Mouse (Mus musculus) brain, embryonic 18.5 days (tissue): ENCODE data around the gene Gm21671.
"Not testable (repeated sequence)": the region's sequence is repeated elsewhere in the genome, so short reads cannot be mapped to it uniquely, and the experiment has no call there.

ENCODE experiments used
- DNase-seq: peaks from one replicate; pipeline ENCODE4 v3.0.0-alpha.2; 2012; ENCODE audit warnings: low read depth, low spot score

Gene Gm21671

DNA sequence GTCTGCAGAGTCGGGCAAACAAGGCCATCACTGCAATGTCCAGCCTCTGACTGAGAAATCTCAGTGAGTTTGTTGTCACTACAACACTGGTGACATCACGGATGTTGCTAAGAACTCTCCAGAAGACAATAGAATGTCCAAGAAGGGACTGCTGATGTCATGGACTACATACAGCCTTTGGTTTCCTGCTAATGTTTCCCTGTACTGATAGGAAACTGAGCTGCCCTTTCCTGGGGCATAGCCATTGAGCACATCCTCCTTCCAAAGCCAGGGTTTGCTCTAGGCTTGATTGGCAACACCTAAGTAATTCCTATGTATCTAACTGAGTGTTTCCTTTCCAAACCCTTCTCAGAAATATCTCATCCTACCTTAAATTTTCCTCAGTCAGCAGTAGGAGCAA, at the start of gene Gm21671:
TSS of gene Gm21671 (minus strand) at position 101 of the 400 bp plus-strand sequence.
- not testable (repeated sequence) for DNase-seq

DNA sequence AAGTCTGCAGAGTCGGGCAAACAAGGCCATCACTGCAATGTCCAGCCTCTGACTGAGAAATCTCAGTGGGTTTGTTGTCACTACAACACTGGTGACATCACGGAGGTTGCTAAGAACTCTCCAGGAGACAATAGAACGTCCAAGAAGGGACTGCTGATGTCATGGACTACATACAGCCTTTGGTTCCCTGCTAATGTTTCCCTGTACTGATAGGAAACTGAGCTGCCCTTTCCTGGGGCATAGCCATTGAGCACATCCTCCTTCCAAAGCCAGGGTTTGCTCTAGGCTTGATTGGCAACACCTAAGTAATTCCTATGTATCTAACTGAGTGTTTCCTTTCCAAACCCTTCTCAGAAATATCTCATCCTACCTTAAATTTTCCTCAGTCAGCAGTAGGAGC, 34.3 kb upstream of the Gm21671 start, which contains the start of gene Gm21698:
TSS of gene Gm21698 (minus strand) at position 101 of the 400 bp plus-strand sequence.
- not testable (repeated sequence) for DNase-seq

DNA sequence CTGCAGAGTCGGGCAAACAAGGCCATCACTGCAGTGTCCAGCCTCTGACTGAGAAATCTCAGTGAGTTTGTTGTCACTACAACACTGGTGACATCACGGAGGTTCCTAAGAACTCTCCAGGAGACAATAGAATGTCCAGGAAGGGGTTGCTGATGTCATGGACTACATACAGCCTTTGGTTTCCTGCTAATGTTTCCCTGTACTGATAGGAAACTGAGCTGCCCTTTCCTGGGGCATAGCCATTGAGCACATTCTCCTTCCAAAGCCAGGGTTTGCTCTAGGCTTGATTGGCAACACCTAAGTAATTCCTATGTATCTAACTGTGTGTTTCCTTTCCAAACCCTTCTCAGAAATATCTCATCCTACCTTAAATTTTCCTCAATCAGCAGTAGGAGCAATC, 18.3 kb upstream of the Gm21671 start, which contains the start of gene Gm21680:
TSS of gene Gm21680 (minus strand) at position 101 of the 400 bp plus-strand sequence.
- DNase-seq: not testable (repeated sequence)

DNA sequence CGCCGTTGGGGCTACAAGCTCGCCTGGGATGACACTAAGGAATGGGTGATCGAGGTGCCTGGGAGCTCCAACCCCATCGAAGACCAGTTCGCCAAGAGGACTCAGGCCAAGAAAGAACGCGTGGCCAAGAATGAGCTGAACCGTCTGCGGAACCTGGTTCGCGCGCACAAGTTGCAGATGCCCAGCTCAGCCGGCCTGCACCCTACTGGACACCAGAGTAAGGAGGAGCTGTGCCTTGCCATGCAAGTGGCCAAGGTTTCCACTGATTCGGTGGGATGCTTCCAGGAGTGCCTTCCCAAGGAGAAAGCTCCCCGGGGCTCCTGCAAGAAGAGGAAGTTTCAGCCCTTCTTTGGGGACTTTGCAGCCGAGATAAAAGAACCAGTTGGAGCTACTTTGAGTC, 2.8 kb upstream of the Gm21671 start:
- DNase-seq: not testable (repeated sequence)

DNA sequence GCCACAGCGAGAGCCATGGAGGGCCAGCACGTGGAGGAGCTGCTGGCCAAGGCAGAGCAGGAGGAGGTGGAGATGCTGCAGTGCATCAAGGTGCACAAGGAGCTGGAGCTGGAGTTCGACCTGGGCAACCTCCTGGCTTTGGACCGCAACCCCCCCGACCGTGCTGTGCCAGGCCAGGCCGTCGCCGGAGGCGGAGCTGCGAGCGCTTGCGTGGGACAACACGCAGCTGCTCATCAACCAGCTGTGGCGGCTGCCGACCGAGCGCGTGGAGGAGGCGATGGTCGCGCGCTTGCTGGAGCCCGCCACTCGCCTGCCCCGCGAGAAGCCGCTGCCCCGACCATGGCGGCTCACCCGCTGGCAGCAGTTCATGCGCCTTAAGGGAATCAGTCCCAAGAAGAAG, 2.4 kb upstream of the Gm21671 start:
- not testable (repeated sequence) for DNase-seq

DNA sequence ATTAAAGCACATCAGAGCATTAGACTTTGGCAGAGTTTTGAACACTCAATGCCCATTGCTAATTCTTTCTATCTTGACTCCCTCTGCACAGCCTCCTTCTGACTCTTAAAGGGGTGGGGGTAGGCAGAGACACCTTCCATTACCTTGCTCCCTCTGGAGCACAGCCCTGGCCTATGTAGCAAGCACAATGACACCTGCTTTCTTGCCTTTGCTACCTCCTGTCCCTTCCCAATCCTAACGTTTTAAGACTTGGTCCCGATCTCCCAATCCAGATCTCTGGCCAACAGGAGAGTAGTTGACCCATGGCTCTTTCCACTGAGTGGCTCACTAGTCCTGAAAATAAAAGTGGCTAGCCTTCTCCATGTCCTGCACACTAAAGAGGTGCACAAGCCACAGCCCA, 8.8 kb downstream of the Gm21671 start:
- not testable (repeated sequence) for DNase-seq

DNA sequence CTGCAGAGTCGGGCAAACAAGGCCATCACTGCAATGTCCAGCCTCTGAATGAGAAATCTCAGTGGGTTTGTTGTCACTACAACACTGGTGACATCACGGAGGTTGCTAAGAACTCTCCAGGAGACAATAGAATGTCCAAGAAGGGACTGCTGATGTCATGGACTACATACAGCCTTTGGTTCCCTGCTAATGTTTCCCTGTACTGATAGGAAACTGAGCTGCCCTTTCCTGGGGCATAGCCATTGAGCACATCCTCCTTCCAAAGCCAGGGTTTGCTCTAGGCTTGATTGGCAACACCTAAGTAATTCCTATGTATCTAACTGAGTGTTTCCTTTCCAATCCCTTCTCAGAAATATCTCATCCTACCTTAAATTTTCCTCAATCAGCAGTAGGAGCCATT, 11.9 kb downstream of the Gm21671 start, which contains the start of gene Gm21663:
TSS of gene Gm21663 (minus strand) at position 101 of the 400 bp plus-strand sequence.
- DNase-seq: not testable (repeated sequence)
